Mouse (Mus musculus): ENCODE results near the gene Atl1. TPM values are rescaled to one million over a fixed set of nuclear protein-coding genes. Genes with fewer than 3 reads are reported as not detected.

Atl1 gene
- total RNA-seq, 2 experiments from 2014 or later, result 230 to 233 TPM

DNA sequence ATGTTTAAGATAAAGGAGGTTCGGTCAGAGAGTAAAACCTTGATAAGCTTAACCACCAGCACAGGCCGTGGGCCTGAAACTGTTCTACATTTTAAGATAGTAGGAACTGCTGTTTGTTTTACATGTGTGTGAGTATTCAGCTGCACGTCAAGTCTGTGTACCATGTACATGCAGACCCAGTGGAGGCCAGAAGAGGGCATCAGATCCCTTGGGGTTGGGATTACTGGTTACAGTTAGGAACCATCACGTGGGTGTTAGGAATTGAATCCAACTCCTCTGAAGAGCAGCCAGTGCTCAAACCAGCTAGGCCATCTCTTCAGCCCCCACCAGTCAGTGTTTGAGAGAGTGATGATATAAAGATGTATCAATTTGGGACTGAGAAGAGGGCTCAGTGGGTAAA, 70.1 kb downstream of the Atl1 start:
- intact Hi-C loops (cut with DNase I), result loop anchor here (5.0 kb wide), 1 partner anchor 100 kb away; no protein-coding TSS in a partner anchor
- TF ChIP-seq CTCF (IDR thresholded peaks at IDR 0.05), result peak; percentile 77

DNA sequence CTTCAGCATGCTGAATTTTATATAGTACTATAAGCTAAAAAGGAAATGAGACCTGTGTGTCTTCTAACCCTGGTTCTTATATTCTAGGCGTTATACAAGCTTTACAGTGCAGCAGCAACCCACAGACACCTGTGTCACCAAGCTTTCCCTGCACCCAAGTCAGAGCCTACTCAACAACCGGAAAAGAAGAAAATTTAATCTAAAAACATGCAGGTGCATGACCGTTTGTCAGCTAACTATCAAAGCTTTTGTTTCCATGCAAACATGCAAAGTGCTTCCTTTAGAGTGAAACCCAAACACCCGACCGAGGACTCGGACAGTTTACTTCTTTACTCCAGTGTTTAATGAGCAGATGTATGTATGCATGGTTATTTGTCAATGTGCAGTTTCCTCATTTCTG, 70.7 kb downstream of the Atl1 start:
- no peak for DNase-seq (ENCODE audit: extremely low spot score in 1 of 2, low spot score in 2 of 2)
- intact Hi-C loops (cut with DNase I), result loop anchor here (5.0 kb wide), 1 partner anchor 99 kb away; no protein-coding TSS in a partner anchor
- Histone ChIP-seq H3K4me3 (no peak overlapping the region), H3K27ac (no peak overlapping the region)
- TF ChIP-seq CTCF (IDR thresholded peaks at IDR 0.05), result no peak

More for the DNA sequence above, 70.1 kb downstream of the Atl1 start:
- peak; percentile 54 to 61 for DNase-seq (ENCODE audit: extremely low spot score in 1 of 2, low spot score in 2 of 2)
- no peak overlapping the region; the same call in 1 of the 2 replicates for H3K27ac ChIP-seq
- H3K4me3 ChIP-seq, result no peak overlapping the region

- no peak for TF ChIP-seq CTCF (IDR thresholded peaks at IDR 0.05)
- Histone ChIP-seq H3K27ac (no peak overlapping the region), H3K4me3 (no peak overlapping the region)
- intact Hi-C loops (cut with DNase I), result no loop called here
- no peak for DNase-seq (ENCODE audit: extremely low spot score in 1 of 2, low spot score in 2 of 2)
Measured at GRCm38 (mm10) chr12:69965644-69966043, 73.2 kb downstream of the Atl1 start.

- TF ChIP-seq CTCF (IDR thresholded peaks at IDR 0.05), result no peak
- intact Hi-C loops (cut with DNase I), result no loop called here
- no peak for DNase-seq (ENCODE audit: extremely low spot score in 1 of 2, low spot score in 2 of 2)
- Histone ChIP-seq H3K27ac (no peak overlapping the region), H3K4me3 (no peak overlapping the region)
Measured at GRCm38 (mm10) chr12:69966071-69966470, 73.7 kb downstream of the Atl1 start.

DNA sequence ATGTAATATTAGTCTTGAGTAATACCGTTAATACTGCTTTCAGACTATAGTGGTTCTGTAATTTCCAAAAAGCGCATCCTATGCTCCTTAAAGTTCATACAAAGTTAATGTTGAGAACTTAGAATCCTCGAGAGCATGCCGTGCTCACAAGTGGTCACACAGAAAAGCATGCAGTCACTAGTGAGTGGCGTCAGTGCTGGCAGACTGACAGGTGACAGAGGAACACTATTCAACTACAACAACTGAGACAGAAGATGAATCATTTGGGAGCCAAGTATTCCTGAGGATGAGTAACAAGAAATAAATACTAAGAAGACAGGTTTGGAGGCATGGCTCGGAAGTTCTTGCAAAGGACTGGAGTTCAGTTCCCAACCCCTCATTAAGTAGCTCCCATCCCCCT, 74.7 kb downstream of the Atl1 start:
- DNase-seq (ENCODE audit: extremely low spot score in 1 of 2, low spot score in 2 of 2), result no peak
- Histone ChIP-seq H3K4me3 (no peak overlapping the region), H3K27ac (no peak overlapping the region)
- intact Hi-C loops (cut with DNase I), result no loop called here
- TF ChIP-seq CTCF (IDR thresholded peaks at IDR 0.05), result no peak

GRCm38 (mm10) chr12:69968154-69968553, 75.7 kb downstream of the Atl1 start:
- no peak for TF ChIP-seq CTCF (IDR thresholded peaks at IDR 0.05)
- no peak overlapping the region for H3K4me3 ChIP-seq
- no peak overlapping the region for H3K27ac ChIP-seq
- DNase-seq (ENCODE audit: extremely low spot score in 1 of 2, low spot score in 2 of 2), result no peak
- intact Hi-C loops (cut with DNase I), result no loop called here

- intact Hi-C loops (cut with DNase I), result no loop called here
- no peak overlapping the region; the same call in 1 of the 2 replicates for H3K27ac ChIP-seq
- no peak overlapping the region for H3K4me3 ChIP-seq
- DNase-seq (ENCODE audit: extremely low spot score in 1 of 2, low spot score in 2 of 2), result no peak
- TF ChIP-seq CTCF (IDR thresholded peaks at IDR 0.05), result no peak
Measured at GRCm38 (mm10) chr12:69973666-69974065, 81.3 kb downstream of the Atl1 start.

GRCm38 (mm10) chr12:69976688-69977087, 84.3 kb downstream of the Atl1 start:
- H3K27ac ChIP-seq, result no peak overlapping the region
- TF ChIP-seq CTCF (IDR thresholded peaks at IDR 0.05), result no peak
- no peak overlapping the region for H3K4me3 ChIP-seq
- DNase-seq (ENCODE audit: extremely low spot score in 1 of 2, low spot score in 2 of 2), result no peak
- intact Hi-C loops (cut with DNase I), result no loop called here

GRCm38 (mm10) chr12:69977376-69977998, 85.1 kb downstream of the Atl1 start:
- Histone ChIP-seq H3K4me3 (no peak overlapping the region), H3K27ac (no peak overlapping the region)
- TF ChIP-seq CTCF (IDR thresholded peaks at IDR 0.05), result no peak
- no peak for DNase-seq (ENCODE audit: extremely low spot score in 1 of 2, low spot score in 2 of 2)
- intact Hi-C loops (cut with DNase I), result no loop called here

DNA sequence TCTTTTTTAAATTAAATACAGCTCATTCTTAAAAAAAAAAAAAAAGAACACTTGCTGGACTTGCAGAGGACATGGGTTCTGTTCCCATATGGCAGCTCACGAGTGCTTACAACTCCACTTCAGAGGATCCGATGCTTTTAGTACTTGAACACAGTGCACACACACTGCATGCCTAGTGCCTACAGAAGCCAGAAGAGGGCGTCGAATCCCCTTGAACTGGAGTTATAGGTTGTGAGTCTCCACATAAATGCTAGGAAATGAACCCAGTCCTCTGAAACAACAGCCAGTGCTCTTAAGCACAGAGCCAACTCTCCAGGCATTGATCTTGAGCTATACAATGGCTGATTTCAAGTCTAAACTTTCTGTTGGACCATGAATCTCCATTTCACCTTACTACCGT, 90.5 kb downstream of the Atl1 start:
- intact Hi-C loops (cut with DNase I), result no loop called here
- no peak for DNase-seq (ENCODE audit: extremely low spot score in 1 of 2, low spot score in 2 of 2)
- H3K4me3 ChIP-seq, result no peak overlapping the region
- H3K27ac ChIP-seq, result no peak overlapping the region
- TF ChIP-seq CTCF (IDR thresholded peaks at IDR 0.05), result peak; percentile 34

GRCm38 (mm10) chr12:69985546-69985945, 93.1 kb downstream of the Atl1 start:
- Histone ChIP-seq H3K27ac (no peak overlapping the region), H3K4me3 (peak overlapping the region; percentile 40)
- intact Hi-C loops (cut with DNase I), result loop anchor here (5.0 kb wide), 2 partner anchors 77 to 162 kb away; no protein-coding TSS in a partner anchor
- TF ChIP-seq CTCF (IDR thresholded peaks at IDR 0.05), result no peak
- DNase-seq (ENCODE audit: extremely low spot score in 1 of 2, low spot score in 2 of 2), result no peak

GRCm38 (mm10) chr12:69986241-69986762, 93.9 kb downstream of the Atl1 start:
- peak; percentile 23 to 36 for DNase-seq (ENCODE audit: extremely low spot score in 1 of 2, low spot score in 2 of 2)
- H3K27ac ChIP-seq, result peak overlapping the region; percentile 81
- intact Hi-C loops (cut with DNase I), result loop anchor here (5.0 kb wide), 2 partner anchors 76 to 161 kb away; no protein-coding TSS in a partner anchor
- TF ChIP-seq CTCF (IDR thresholded peaks at IDR 0.05), result no peak
- peak overlapping the region; percentile 80 for H3K4me3 ChIP-seq

Data from left cerebral cortex, adult 2 months (tissue).